Mouse (Mus musculus) thymus, adult 2 months (tissue): ENCODE results near the gene Gnai2. TPM values are rescaled to one million over a fixed set of nuclear protein-coding genes. Genes with fewer than 3 reads are reported as not detected.

Source experiments
- DNase-seq: peaks from one replicate; pipeline ENCODE4 v3.0.0; 2021
- H3K27ac ChIP-seq: fragments of 200-500 bp; 2 replicates; pipeline ENCODE4 v1.5.1; 2012; ENCODE audit warnings: low read length, control low read depth; ENCODE audit not compliant: control insufficient read depth, insufficient read depth
- H3K27me3 ChIP-seq: fragments of 200-500 bp; 2 replicates; pipeline ENCODE4 v1.6.1; 2012; ENCODE audit warnings: mild to moderate bottlenecking, low read length, moderate library complexity, mixed read lengths; ENCODE audit not compliant: control insufficient read depth, insufficient read depth
- H3K36me3 ChIP-seq: fragments of 200-500 bp; 2 replicates; pipeline ENCODE4 v1.6.1; 2012; ENCODE audit warnings: mild to moderate bottlenecking, low read length, moderate library complexity; ENCODE audit not compliant: control insufficient read depth, insufficient read depth
- H3K4me1 ChIP-seq: fragments of 200-500 bp; replicated peaks from 2 replicates; pipeline ENCODE4 v1.6.1; 2012; ENCODE audit warnings: low read length; ENCODE audit not compliant: control insufficient read depth, insufficient read depth
- H3K4me3 ChIP-seq: fragments of 200-500 bp; 2 replicates; pipeline ENCODE4 v1.5.1; 2012; ENCODE audit warnings: mild to moderate bottlenecking, low read length, control low read depth, moderate library complexity; ENCODE audit not compliant: control insufficient read depth, insufficient read depth
- CTCF ChIP-seq: fragments of 200-500 bp; IDR thresholded peaks from 2 replicates; pipeline ENCODE4 v1.5.1; 2012; ENCODE audit warnings: mild to moderate bottlenecking, control low read depth, low read length, moderate library complexity, borderline replicate concordance; ENCODE audit not compliant: control insufficient read depth, poor library complexity, insufficient read depth; ENCODE audit errors: extremely low read depth
- POLR2A ChIP-seq: fragments of 200-500 bp; IDR thresholded peaks from 2 replicates; pipeline ENCODE4 v1.6.1; 2012; ENCODE audit warnings: mild to moderate bottlenecking, low read length, control low read depth, moderate library complexity; ENCODE audit not compliant: control insufficient read depth, poor library complexity, insufficient read depth; ENCODE audit errors: extremely low read depth
- WGBS: fragments of 180-500 bp; shearing (Covaris S2); methylation state at CpG from one replicate; pipeline ENCODE4 v1.1.7; 2018; 5-methylcytosine and 5-hydroxymethylcytosine counted together
- polyA plus RNA-seq: library from polyadenylated mRNA; depleted of rRNA; stranded (reverse); fragments of >200 nt; gene quantifications from 2 replicates; pipeline ENCODE4 v1.2.3, GENCODE M21; 2012

The Gnai2 gene
- polyA plus RNA-seq, 1 experiment: 1,267 TPM

DNA sequence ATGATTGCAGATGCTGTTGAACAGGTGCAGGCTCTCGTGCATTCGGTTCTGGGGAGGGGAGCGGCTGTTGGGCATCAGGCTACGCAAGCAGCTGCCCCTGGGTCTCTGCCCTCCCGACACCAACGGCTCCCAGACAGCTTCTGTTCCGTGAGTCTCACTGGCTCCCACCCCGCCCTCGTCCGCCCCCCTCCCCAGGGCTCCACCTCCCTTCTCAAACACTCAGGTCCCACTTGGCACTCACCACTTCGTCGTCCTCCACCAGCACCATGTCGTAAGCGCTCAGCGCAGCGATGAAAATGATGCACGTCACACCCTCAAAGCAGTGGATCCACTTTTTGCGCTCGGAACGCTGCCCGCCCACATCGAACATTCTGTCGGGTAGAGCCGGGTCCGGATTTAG is 41.1 kb upstream of the Gnai2 start:
- no peak overlapping the region for H3K27ac ChIP-seq
- no peaks in the 10 kb centered on the region for H3K36me3 ChIP-seq
- no peak for DNase-seq
- TF ChIP-seq POLR2A (no peak), CTCF (no peak)
- H3K4me3 ChIP-seq: peak overlapping the region; percentile 17
- H3K27me3 ChIP-seq: peaks cover 7% of the 10 kb centered on the region; the same call in 1 of the 2 replicates
- 3% methylated on average over 25 of the region's 25 CpGs for WGBS
- peaks cover 14% of the 10 kb centered on the region for H3K4me1 ChIP-seq

DNA sequence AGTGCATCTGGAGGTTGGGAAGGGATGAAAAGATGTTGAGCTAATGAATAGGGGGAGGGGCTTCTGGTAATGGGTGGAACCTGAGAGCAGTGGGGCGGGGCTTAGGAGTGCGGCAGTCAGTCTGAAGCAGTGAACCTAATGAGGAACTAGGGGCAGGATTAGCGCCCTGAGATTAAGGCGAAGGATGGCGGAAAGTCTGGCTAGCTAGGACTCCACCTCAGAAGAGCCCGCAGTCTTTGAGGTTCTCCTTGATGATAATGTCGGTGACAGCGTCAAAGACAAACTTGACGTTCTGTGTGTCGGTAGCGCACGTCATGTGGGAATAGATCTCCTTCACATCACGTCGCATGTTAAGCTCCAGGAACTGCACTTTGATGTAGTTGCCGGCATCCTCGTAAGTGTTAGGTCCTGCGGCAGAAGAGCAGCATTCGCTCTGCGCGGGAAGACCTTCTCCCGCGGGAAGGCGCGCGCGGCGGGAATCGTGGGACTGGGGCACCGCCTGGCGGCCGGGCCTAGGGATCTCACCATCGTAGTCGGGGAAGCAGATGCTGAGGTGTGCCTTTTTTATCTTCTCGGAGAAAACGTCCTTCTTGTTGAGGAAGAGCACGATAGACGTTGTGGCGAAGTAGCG is 40.6 kb upstream of the Gnai2 start:
- H3K27ac ChIP-seq: no peak overlapping the region
- DNase-seq: peak; percentile 68
- peaks cover 14% of the 10 kb centered on the region for H3K4me1 ChIP-seq
- peak; percentile 82 for TF ChIP-seq CTCF
- TF ChIP-seq POLR2A: no peak
- peaks cover 7% of the 10 kb centered on the region; the same call in 1 of the 2 replicates for H3K27me3 ChIP-seq
- H3K4me3 ChIP-seq: peak overlapping the region; percentile 17
- no peaks in the 10 kb centered on the region for H3K36me3 ChIP-seq
- WGBS: 1% methylated on average over 39 of the region's 39 CpGs

GRCm38 (mm10) chr9:107674609-107675429 is 39.7 kb upstream of the Gnai2 start:
- DNase-seq: no peak
- H3K27ac ChIP-seq: no peak overlapping the region
- H3K4me1 ChIP-seq: peaks cover 14% of the 10 kb centered on the region
- TF ChIP-seq POLR2A (no peak), CTCF (no peak)
- H3K4me3 ChIP-seq: no peak overlapping the region
- H3K36me3 ChIP-seq: no peaks in the 10 kb centered on the region
- WGBS: 83% methylated on average over 9 of the region's 9 CpGs
- peaks cover 7% of the 10 kb centered on the region; the same call in 1 of the 2 replicates for H3K27me3 ChIP-seq

- Histone ChIP-seq H3K27me3 (peaks cover 13% of the 10 kb centered on the region), H3K27ac (no peak overlapping the region), H3K4me3 (no peak overlapping the region), H3K4me1 (peaks cover 10% of the 10 kb centered on the region), H3K36me3 (no peaks in the 10 kb centered on the region)
- WGBS: 94% methylated on average over 5 of the region's 5 CpGs
- no peak for TF ChIP-seq POLR2A
- no peak for TF ChIP-seq CTCF
- DNase-seq: no peak
Observed at GRCm38 (mm10) chr9:107670259-107670658, 35.1 kb upstream of the Gnai2 start.

GRCm38 (mm10) chr9:107669480-107669945 is 34.3 kb upstream of the Gnai2 start, which contains the start of gene Slc38a3:
TSS of gene Slc38a3 (minus strand) at chr9:107669530.
- 92% methylated on average over 9 of the region's 9 CpGs for WGBS
- Histone ChIP-seq H3K4me1 (peaks cover 10% of the 10 kb centered on the region), H3K4me3 (no peak within 1 kb of the TSS), H3K36me3 (no peaks in the 10 kb centered on the region), H3K27me3 (peaks cover 13% of the 10 kb centered on the region), H3K27ac (no peak within 1 kb of the TSS)
- no peak for TF ChIP-seq POLR2A
- no peak for TF ChIP-seq CTCF
- no peak for DNase-seq

- TF ChIP-seq CTCF: no peak
- no peak for TF ChIP-seq POLR2A
- WGBS: 85% methylated on average over 3 of the region's 3 CpGs
- Histone ChIP-seq H3K27me3 (peaks cover 13% of the 10 kb centered on the region), H3K27ac (no peak overlapping the region), H3K4me1 (peaks cover 10% of the 10 kb centered on the region), H3K36me3 (no peaks in the 10 kb centered on the region), H3K4me3 (no peak overlapping the region)
- DNase-seq: no peak
Observed at GRCm38 (mm10) chr9:107668916-107669315, 33.7 kb upstream of the Gnai2 start.
